Comparison of ENCODE assay signal across 25 mouse cellular contexts in the genomic region with DNA sequence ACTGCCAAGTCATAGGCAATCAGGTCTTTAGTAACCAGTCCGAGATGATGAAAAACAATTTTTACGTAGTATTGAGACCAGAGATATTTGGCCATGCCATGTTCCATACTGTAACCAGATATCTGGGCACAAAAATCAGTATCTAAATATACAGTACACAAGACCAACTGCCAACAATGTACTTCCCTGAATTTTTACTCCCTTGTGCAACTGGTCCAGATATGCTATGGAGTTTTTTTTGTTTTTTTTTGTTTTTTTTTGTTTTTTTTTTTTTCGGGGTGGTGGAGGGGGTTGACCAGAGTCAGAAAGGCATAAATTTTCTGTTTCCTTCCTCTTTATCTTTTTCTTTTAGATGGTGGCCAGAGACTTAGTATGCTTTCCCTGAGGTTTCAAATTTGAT.
"Had no signal": no experiment of that assay in that cellular context is flagged by ENCODE, and none has a peak within 500 bp of the region (broad histone marks: within the 10 kb centered on the region; RNA-seq: fewer than 3 reads in every experiment).

No protein-coding gene starts in this region.

- DNase-seq: cerebellum, adult 9-10 months; cerebellum, adult 9-11 months; cerebellum, postnatal 10 days; cerebellum, postnatal 14 days; cerebellum, postnatal 25 days; cerebellum, postnatal 36 days; embryo, embryonic 11 days; forebrain, postnatal 0 days; gastrocnemius, adult 2 months; gastrocnemius, postnatal 10 days; gastrocnemius, postnatal 14 days; gastrocnemius, postnatal 25 days; gastrocnemius, postnatal 36 days; heart, adult 11 months; heart, adult 18-20 months; heart, adult 2 months had no signal

- H3K4me1 ChIP-seq: embryonic facial prominence, embryonic 10.5 days; embryonic facial prominence, embryonic 12.5 days; embryonic facial prominence, embryonic 13.5 days; embryonic facial prominence, embryonic 15.5 days; forebrain, embryonic 10.5 days; forebrain, embryonic 12.5 days; forebrain, embryonic 13.5 days; forebrain, embryonic 15.5 days had no signal

- H3K4me3 ChIP-seq: embryonic facial prominence, embryonic 10.5 days; embryonic facial prominence, embryonic 12.5 days; embryonic facial prominence, embryonic 13.5 days; embryonic facial prominence, embryonic 15.5 days; erythroblast, embryonic 14.5 days; forebrain, embryonic 10.5 days; forebrain, embryonic 12.5 days; forebrain, embryonic 13.5 days; forebrain, embryonic 15.5 days; gastrocnemius, adult 2 months; heart, adult 2 months had no signal

- H3K27ac ChIP-seq: embryonic facial prominence, embryonic 10.5 days; embryonic facial prominence, embryonic 12.5 days; embryonic facial prominence, embryonic 13.5 days; embryonic facial prominence, embryonic 15.5 days; forebrain, embryonic 10.5 days; forebrain, embryonic 12.5 days; forebrain, embryonic 13.5 days; forebrain, embryonic 15.5 days; gastrocnemius, adult 2 months; heart, adult 2 months had no signal

- H3K36me3 ChIP-seq: embryonic facial prominence, embryonic 10.5 days; embryonic facial prominence, embryonic 12.5 days; embryonic facial prominence, embryonic 13.5 days; embryonic facial prominence, embryonic 15.5 days; forebrain, embryonic 10.5 days; forebrain, embryonic 12.5 days; forebrain, embryonic 15.5 days had no signal

- H3K27me3 ChIP-seq: embryonic facial prominence, embryonic 12.5 days; embryonic facial prominence, embryonic 13.5 days; embryonic facial prominence, embryonic 15.5 days; forebrain, embryonic 12.5 days; forebrain, embryonic 13.5 days; forebrain, embryonic 15.5 days had no signal

- H3K9me3 ChIP-seq: embryonic facial prominence, embryonic 10.5 days; embryonic facial prominence, embryonic 12.5 days; embryonic facial prominence, embryonic 13.5 days; embryonic facial prominence, embryonic 15.5 days; forebrain, embryonic 10.5 days; forebrain, embryonic 12.5 days; forebrain, embryonic 13.5 days; forebrain, embryonic 15.5 days had no signal

- H3K9ac ChIP-seq: embryonic facial prominence, embryonic 12.5 days; embryonic facial prominence, embryonic 13.5 days; embryonic facial prominence, embryonic 15.5 days; forebrain, embryonic 12.5 days; forebrain, embryonic 13.5 days; forebrain, embryonic 15.5 days; forebrain, postnatal 0 days had no signal
